Mouse (Mus musculus) embryonic facial prominence, embryonic 13.5 days (tissue): Measurements from ENCODE around the gene Bglap2. TPM values are rescaled to one million over a fixed set of nuclear protein-coding genes. Genes with fewer than 3 reads are reported as not detected.
A peak's percentile ranks its signal among the peaks of the same experiment; 100 is the strongest.
"Not testable (repeated sequence)": the region's sequence is repeated elsewhere in the genome, so short reads cannot be mapped to it uniquely, and the experiment has no call there.

Experiments used
- ATAC-seq: fragments of 200-750 bp; cut with Nextera tagmentation; 2 replicates; pipeline ENCODE4 v1.8.0; 2017; ENCODE audit warnings: low read depth; ENCODE audit not compliant: insufficient number of reproducible peaks, insufficient read depth, low FRiP score, low TSS enrichment
- H3K27ac ChIP-seq: fragments of 300-500 bp; sonication (generic); 2 replicates; pipeline ENCODE4 v1.5.1; 2015; ENCODE audit warnings: moderate library complexity, mild to moderate bottlenecking, inconsistent platforms
- H3K27me3 ChIP-seq: fragments of 300-500 bp; sonication (generic); 2 replicates; pipeline ENCODE4 v1.6.1; 2015; ENCODE audit warnings: mild to moderate bottlenecking, inconsistent platforms
- H3K36me3 ChIP-seq: fragments of 300-500 bp; sonication (generic); 2 replicates; pipeline ENCODE4 v1.6.1; 2015; ENCODE audit warnings: mild to moderate bottlenecking, inconsistent platforms
- H3K4me1 ChIP-seq: fragments of 300-500 bp; sonication (generic); 2 replicates; pipeline ENCODE4 v1.6.1; 2015; ENCODE audit warnings: inconsistent platforms
- H3K4me2 ChIP-seq: fragments of 300-500 bp; sonication (generic); 2 replicates; pipeline ENCODE4 v1.6.1; 2015; ENCODE audit warnings: moderate library complexity, mild to moderate bottlenecking, inconsistent platforms
- H3K4me3 ChIP-seq: fragments of 300-500 bp; sonication (generic); 2 replicates; pipeline ENCODE4 v1.5.1; 2015; ENCODE audit warnings: mild to moderate bottlenecking, inconsistent platforms
- H3K9ac ChIP-seq: fragments of 300-500 bp; sonication (generic); 2 replicates; pipeline ENCODE4 v1.6.1; 2015; ENCODE audit warnings: mild to moderate bottlenecking, inconsistent platforms
- H3K9me3 ChIP-seq: fragments of 300-500 bp; sonication (generic); 2 replicates; pipeline ENCODE4 v1.6.1; 2016; ENCODE audit warnings: inconsistent platforms
- WGBS: fragments of 180-500 bp; shearing (Covaris S2); methylation state at CpG from one replicate; pipeline ENCODE4 v1.1.7; 2015; ENCODE audit warnings: mixed read lengths; 5-methylcytosine and 5-hydroxymethylcytosine counted together
- polyA plus RNA-seq: library from polyadenylated mRNA; unstranded; fragments of >200 nt; fragmentation: Nextera tagmentation; extraction: Ambion mirVana; gene quantifications from 2 replicates; pipeline ENCODE4 v1.2.1, GENCODE M21; 2015

The Bglap2 gene
- polyA plus RNA-seq, 1 experiment from 2014 or later, result 0.58 TPM

DNA sequence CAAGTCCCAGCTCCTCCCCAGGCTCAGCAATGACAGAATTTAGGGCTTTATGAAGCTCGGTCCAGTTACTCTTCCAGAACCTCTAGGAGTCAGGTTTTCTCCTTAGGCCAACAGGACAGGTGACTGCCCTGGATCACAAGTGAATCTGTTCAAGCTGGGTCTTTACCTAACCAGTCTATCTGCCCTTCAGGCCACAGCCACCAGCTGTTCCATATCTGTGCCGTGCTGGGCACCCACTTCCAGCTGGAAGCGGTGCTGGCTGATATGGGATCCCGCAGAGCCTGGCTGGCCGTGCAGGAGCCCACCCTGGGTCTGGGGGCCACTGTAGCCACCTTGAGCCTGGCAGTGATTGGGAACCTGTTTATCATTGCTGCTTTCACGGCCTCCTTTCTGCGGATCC lies 3.9 kb upstream of the Bglap2 start:
- not testable (repeated sequence) for ATAC-seq, H3K27ac ChIP-seq, H3K9me3 ChIP-seq, H3K4me1 ChIP-seq, H3K9ac ChIP-seq, H3K27me3 ChIP-seq, H3K36me3 ChIP-seq, H3K4me3 ChIP-seq
- H3K4me2 ChIP-seq, result peak overlapping the region; percentile 56; the same call in 1 of the 2 replicates
- 0% methylated on average over 1 of the region's 7 CpGs for WGBS

DNA sequence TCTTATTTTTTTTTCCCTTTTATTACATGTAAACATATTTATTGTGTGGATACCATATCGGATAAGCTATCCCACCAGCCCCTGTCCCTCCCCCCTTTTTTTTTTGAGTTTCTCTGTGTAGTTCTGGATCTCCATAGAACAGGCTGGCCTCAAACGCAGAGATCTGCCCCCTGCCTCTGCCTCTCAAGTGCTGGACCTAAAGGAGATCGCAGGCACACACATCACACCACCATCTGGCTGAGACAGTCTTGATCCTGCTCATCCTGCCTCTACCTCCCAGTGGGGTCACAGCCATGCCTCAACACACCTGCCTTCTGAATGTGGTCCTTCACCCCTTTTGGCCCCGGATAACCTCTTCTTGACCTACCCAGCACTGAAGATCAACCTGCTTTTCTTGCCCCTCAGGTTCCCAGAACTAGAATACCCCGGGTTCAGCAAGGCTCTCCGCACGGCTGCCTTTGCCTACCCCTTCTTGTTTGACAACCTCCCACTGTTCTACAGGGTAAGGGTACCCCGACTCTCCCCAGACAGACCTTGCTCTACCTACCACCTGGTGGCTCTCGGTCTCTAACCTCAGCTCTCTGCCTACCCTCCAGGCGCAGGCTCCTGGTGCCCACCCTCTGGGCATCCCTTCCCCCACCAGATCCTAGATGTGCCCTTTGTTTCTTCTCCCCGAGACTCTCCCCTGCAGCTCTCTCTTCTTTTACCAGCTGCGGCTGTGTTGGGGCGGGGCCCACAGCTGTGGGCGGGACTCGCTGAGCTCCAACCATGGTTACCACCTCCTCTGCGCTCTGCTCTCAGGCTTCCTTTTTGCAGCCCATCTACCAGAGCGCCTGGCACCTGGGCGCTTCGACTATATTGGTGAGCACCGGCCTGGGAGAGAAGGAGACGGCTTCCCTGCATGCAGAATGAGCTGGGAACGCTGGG lies 3.2 kb upstream of the Bglap2 start:
- H3K4me1 ChIP-seq, H3K27me3 ChIP-seq, H3K9me3 ChIP-seq, H3K36me3 ChIP-seq: not testable (repeated sequence)
- Histone ChIP-seq H3K4me3 (peak overlapping the region; percentile 30), H3K4me2 (peak overlapping the region; percentile 56), H3K9ac (peak overlapping the region; percentile 28), H3K27ac (peak overlapping the region; percentile 34; the same call in 1 of the 2 replicates)
- ATAC-seq, result peak; percentile 74; the same call in 1 of the 2 replicates
- 7% methylated on average over 19 of the region's 22 CpGs for WGBS

DNA sequence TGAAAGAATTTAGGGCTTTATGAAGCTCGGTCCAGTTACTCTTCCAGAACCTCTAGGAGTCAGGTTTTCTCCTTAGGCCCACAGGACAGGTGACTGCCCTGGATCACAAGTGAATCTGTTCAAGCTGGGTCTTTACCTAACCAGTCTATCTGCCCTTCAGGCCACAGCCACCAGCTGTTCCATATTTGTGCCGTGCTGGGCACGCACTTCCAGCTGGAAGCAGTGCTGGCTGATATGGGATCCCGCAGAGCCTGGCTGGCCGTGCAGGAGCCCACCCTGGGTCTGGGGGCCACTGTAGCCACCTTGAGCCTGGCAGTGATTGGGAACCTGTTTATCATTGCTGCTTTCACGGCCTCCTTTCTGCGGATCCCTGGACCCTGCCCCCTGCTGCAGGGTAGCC lies 1.9 kb downstream of the Bglap2 start:
- H3K27me3 ChIP-seq, H3K36me3 ChIP-seq, ATAC-seq, H3K9me3 ChIP-seq: not testable (repeated sequence)
- peak overlapping the region; percentile 54 for H3K9ac ChIP-seq
- H3K4me1 ChIP-seq, result peaks cover 12% of the 10 kb centered on the region; the same call in 1 of the 2 replicates
- H3K27ac ChIP-seq, result 0 out of 2 replicates have a peak overlapping the region, but pooled peaks have one; percentile 77
- WGBS, result 17% methylated on average over 6 of the region's 7 CpGs
- peak overlapping the region; percentile 57 for H3K4me2 ChIP-seq
- H3K4me3 ChIP-seq, result peak overlapping the region; percentile 30

DNA sequence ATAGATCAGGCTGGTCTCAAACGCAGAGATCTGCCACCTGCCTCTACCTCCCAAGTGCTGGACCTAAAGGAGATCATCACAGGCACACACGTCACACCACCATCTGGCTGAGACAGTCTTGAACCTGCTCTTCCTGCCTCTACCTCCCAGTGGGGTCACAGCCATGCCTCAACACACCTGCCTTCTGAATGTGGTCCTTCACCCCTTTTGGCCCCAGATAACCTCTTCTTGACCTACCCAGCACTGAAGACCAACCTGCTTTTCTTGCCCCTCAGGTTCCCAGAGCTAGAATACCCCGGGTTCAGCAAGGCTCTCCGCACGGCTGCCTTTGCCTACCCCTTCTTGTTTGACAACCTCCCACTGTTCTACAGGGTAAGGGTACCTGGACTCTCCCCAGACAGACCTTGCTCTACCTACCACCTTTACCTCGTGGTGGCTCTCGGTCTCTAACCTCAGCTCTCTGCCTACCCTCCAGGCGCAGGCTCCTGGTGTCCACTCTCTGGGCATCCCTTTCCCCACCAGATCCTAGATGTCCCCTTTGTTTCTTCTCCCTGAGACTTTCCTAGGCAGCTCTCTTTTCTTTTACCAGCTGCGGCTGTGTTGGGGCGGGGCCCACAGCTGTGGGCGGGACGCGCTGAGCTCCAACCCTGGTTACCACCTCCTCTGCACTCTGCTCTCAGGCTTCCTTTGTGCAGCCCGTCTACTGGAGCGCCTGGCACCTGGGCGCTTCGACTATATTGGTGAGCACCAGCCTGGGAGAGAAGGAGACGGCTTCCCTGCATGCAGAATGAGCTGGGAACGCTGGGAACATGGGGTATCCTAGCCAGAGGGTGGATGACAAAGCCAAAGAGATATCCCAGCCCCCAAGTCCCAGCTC lies 2.5 kb downstream of the Bglap2 start:
- not testable (repeated sequence) for H3K4me1 ChIP-seq, H3K9me3 ChIP-seq, H3K27me3 ChIP-seq, H3K36me3 ChIP-seq
- H3K9ac ChIP-seq, result peak overlapping the region; percentile 54
- H3K4me3 ChIP-seq, result peak overlapping the region; percentile 30
- 9% methylated on average over 18 of the region's 19 CpGs for WGBS
- ATAC-seq, result peak; percentile 88
- H3K4me2 ChIP-seq, result peak overlapping the region; percentile 57
- H3K27ac ChIP-seq, result peak overlapping the region; percentile 77; the same call in 1 of the 2 replicates

DNA sequence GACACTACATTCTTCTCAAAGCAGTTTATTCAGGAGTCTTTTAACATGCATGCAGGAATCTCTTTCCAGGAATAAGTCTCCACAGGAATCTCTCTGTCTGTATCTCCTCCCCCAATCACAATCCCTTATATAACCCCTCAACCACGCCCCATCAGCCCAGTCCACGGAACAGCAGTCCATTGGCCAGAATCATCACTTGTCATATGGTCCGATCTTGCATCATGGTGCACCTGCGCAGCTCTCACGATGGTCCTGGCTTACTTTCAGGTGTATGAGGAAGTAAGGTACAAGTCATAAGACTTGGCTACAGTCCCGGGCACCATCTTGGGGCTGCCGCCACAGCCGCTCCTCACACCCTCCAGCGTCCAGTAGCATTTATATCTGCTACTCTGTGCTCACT lies 5.9 kb downstream of the Bglap2 start, which contains the start of gene Bglap3:
Gene Bglap3 (minus strand): TSS at position 101 of the 400 bp plus-strand sequence.
- ATAC-seq, H3K9me3 ChIP-seq, H3K4me3 ChIP-seq, H3K36me3 ChIP-seq, H3K27me3 ChIP-seq, H3K4me1 ChIP-seq, H3K27ac ChIP-seq, H3K9ac ChIP-seq, H3K4me2 ChIP-seq: not testable (repeated sequence)
- 93% methylated on average over 9 of the region's 9 CpGs for WGBS

DNA sequence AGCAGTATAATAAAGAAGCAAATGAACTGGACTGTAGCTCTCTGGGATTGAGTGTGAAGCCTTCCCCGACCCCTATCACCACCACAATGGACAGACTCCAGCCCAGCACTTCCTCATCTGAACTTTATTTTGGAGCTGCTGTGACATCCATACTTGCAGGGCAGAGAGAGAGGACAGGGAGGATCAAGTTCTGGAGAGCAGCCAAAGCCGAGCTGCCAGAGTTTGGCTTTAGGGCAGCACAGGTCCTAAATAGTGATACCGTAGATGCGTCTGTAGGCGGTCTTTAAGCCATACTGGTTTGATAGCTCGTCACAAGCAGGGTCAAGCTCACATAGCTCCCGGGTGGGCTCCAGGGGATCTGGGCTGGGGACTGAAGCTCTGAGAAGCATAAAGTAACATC lies 10.0 kb downstream of the Bglap2 start:
- H3K9ac ChIP-seq, H3K4me1 ChIP-seq, ATAC-seq, H3K36me3 ChIP-seq, H3K27ac ChIP-seq, H3K4me2 ChIP-seq, H3K4me3 ChIP-seq, H3K9me3 ChIP-seq: not testable (repeated sequence)
- WGBS, result 79% methylated on average over 7 of the region's 7 CpGs
- H3K27me3 ChIP-seq, result peaks cover 28% of the 10 kb centered on the region

DNA sequence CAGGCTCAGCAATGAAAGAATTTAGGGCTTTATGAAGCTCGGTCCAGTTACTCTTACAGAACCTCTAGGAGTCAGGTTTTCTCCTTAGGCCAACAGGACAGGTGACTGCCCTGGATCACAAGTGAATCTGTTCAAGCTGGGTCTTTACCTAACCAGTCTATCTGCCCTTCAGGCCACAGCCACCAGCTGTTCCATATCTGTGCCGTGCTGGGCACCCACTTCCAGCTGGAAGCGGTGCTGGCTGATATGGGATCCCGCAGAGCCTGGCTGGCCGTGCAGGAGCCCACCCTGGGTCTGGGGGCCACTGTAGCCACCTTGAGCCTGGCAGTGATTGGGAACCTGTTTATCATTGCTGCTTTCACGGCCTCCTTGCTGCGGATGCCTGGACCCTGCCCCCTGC lies 11.0 kb downstream of the Bglap2 start:
- not testable (repeated sequence) for H3K9ac ChIP-seq, H3K27ac ChIP-seq, H3K4me3 ChIP-seq, H3K36me3 ChIP-seq, ATAC-seq, H3K9me3 ChIP-seq, H3K4me1 ChIP-seq
- Histone ChIP-seq H3K4me2 (peak overlapping the region; percentile 58), H3K27me3 (peaks cover 28% of the 10 kb centered on the region)
- 52% methylated on average over 3 of the region's 7 CpGs for WGBS

DNA sequence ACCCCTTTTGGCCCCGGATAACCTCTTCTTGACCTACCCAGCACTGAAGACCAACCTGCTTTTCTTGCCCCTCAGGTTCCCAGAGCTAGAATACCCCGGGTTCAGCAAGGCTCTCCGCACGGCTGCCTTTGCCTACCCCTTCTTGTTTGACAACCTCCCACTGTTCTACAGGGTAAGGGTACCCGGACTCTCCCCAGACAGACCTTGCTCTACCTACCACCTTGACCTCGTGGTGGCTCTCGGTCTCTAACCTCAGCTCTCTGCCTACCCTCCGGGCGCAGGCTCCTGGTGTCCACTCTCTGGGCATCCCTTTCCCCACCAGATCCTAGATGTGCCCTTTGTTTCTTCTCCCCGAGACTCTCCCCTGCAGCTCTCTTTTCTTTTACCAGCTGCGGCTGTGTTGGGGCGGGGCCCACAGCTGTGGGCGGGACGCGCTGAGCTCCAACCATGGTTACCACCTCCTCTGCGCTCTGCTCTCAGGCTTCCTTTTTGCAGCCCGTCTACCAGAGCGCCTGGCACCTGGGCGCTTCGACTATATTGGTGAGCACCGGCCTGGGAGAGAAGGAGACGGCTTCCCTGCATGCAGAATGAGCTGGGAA lies 11.6 kb downstream of the Bglap2 start:
- peak; percentile 68 for ATAC-seq

DNA sequence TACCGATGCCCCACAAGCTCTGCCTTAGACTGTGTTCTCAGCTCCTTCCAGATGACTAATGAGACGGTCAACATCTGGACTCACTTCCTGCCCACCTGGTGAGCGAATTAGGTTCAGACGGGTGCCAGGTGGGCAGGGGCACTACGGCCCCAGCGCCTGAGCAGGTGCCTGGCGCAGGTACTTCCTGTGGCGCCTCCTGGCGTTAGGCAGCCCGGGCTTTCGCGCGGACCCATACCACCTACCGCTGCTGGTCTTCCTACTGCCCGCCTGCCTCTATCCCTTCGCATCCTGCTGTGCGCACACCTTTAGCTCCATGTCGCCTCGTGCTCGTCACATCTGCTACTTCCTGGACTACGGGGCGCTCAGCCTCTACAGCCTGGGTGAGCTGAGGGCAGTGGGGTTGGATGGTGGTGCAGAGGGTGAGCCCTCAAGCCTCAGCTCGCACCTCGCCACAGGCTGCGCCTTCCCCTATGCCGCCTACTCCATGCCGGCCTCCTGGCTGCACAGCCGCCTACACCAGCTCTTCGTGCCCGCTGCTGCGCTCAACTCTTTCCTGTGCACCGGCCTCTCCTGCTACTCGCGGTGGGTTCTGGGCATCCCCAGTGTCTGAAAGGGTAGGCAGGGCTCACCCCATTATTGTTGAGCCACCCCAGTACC lies 12.7 kb downstream of the Bglap2 start:
- H3K27ac ChIP-seq, result no peak overlapping the region
- no peak overlapping the region for H3K4me2 ChIP-seq
- peaks cover 23% of the 10 kb centered on the region for H3K36me3 ChIP-seq
- no peak overlapping the region for H3K4me3 ChIP-seq
- no peak overlapping the region for H3K9ac ChIP-seq
- 37% methylated on average over 34 of the region's 34 CpGs for WGBS
- H3K4me1 ChIP-seq, result peaks cover 10% of the 10 kb centered on the region
- ATAC-seq, result no peak
- H3K9me3 ChIP-seq, result peaks cover 9% of the 10 kb centered on the region; the same call in 1 of the 2 replicates
- peaks cover 28% of the 10 kb centered on the region for H3K27me3 ChIP-seq

More for the DNA sequence above, 11.6 kb downstream of the Bglap2 start:
- 0 out of 2 replicates have a peak overlapping the region, but pooled peaks have one; percentile 49 for H3K9ac ChIP-seq
- 3% methylated on average over 21 of the region's 22 CpGs for WGBS
- not testable (repeated sequence) for H3K27ac ChIP-seq, H3K4me1 ChIP-seq, H3K9me3 ChIP-seq
- H3K4me3 ChIP-seq, result peak overlapping the region; percentile 31
- peak overlapping the region; percentile 58 for H3K4me2 ChIP-seq
- H3K27me3 ChIP-seq, result peaks cover 28% of the 10 kb centered on the region
- H3K36me3 ChIP-seq, result peaks cover 12% of the 10 kb centered on the region

DNA sequence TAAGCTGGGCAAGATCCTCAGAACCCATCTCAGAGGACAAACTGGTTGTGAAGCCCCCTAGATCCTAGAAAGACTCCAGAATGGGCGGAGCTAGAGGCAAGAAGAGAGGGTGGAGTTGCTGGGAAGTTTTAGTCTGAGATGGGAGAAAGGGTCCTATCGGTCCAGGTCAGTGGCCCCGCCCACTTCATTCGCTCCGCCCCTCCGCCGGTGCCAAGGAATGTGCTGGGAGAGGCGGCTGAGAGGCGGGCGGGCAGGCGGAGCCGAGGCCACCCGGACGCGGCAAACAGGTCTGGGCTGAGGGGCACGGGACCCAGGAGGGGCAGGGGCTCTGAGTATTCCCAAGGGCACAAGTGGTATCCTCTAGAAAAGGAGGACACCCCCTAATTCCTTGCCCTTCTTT lies 14.2 kb downstream of the Bglap2 start, which contains the start of gene Paqr6:
Gene Paqr6 (plus strand): TSS at position 248 of the 400 bp plus-strand sequence.
- Histone ChIP-seq H3K36me3 (peaks cover 38% of the 10 kb centered on the region), H3K27ac (peak within 1 kb of the TSS; percentile 39), H3K27me3 (peaks cover 28% of the 10 kb centered on the region), H3K4me1 (peaks cover 10% of the 10 kb centered on the region), H3K4me2 (peak within 1 kb of the TSS; percentile 37), H3K4me3 (peak within 1 kb of the TSS; percentile 25), H3K9ac (peak within 1 kb of the TSS; percentile 36; the same call in 1 of the 2 replicates), H3K9me3 (no peaks in the 10 kb centered on the region)
- WGBS, result 1% methylated on average over 16 of the region's 16 CpGs
- ATAC-seq, result no peak
